Mouse (Mus musculus): ENCODE data around the gene Itga1.

The Itga1 gene

DNA sequence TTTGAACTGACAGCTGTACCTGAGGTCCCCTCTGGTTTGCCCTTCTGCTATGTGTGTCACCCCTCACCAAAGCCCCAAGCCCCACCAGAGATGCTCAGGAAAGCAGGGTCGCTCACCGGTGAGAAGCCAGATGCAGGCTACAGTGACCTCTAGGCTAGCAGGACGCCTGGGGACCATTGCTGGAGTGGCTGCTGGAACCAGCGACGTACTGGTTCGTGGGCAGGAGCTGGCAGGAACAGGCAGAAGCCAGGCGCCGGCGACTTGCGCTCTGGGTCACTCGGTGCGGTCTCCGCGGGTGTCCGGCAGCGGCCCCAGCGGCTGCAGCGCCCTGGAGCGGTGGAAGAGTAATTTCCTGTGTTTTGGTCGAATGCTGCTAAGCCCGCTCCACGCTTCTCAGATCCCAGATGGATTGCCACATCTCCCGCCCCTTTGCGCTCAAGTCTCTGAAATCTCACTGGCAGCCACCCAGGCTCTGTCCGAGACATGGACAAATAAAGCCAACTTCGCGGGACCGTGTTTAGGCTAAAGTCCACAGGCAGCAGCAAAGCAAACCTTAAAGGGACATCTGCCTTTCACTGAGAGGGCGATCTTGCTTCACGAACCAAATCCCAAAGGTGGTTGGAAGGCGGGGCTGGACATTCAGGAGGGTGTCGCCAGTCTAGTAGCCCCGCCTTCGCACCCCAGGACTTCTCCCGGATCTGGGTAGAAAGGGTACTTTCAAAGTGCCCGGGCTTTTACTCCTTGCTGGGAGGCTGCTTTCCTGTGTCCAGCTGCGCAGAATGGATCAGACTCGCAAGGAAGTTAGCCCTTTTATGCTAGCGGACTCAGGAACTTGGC is at the start of gene Itga1, which contains the start of gene Gm49395:
TSS of gene Itga1 (minus strand) at position 610 of the 837 bp plus-strand sequence.
TSS of gene Gm49395 (minus strand) at position 567 of the 837 bp plus-strand sequence.
- DNase-seq (ENCODE audit: low spot score): peak; percentile 52

GRCm38 (mm10) chr13:115150602-115151001 is 48.8 kb upstream of the Itga1 start:
- no peak for DNase-seq (ENCODE audit: low spot score)

DNA sequence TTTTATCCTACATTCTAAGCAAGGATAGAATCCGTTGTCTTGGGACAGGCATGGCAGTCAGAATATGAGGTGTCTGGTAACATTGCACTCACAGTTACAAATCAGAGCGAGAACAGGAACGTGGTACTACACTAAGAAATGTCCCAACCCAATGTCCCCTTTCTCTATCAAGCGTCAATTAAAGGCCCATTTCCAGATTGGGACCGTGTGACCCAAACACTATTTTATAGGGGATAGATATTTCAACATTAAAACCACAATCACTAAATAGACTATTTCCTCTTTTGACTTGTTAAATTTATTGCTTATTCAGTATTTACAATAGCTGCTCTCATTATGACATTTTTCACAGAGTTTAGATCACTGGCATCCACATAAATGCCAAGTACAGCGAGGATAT is 48.1 kb upstream of the Itga1 start:
- DNase-seq (ENCODE audit: low spot score): no peak

DNA sequence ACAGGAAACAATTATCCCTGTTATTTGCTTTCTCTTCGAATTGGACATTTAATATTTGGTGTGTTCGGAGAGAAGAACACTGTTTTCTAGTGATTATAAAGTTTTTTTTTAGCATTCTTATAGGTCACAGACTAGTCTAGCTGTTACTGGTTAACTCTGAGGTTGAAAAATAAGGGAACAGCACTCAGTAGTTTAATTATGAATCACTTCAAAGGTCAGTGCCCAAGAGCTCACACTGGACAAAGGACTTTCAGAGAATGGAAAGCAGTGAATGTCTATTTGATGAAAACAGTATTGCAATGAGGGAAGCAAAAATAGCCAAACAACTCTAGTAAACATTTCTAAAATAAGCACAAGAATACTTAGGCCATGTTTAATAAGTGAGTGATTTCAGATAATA is 41.8 kb upstream of the Itga1 start:
- DNase-seq (ENCODE audit: low spot score): no peak

DNA sequence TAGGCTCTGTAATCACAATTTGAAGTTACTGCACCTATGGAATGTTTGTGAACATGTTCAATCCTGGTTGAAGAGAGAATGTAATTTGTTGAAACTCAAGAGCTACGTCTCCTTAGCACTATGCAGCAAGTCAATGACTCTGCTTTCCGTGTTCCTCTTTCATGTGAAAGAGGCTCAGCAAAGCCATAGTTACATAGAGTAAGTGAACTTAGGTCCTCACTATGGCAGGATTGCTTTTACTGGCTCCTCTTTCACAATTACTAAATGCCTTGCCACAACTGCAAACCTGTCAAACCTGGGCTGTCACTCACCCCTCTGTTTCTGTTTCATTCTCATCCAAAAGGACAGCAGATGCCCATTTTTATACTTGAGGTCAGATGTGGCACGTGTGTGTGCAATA is 40.3 kb upstream of the Itga1 start:
- no peak for DNase-seq (ENCODE audit: low spot score)

GRCm38 (mm10) chr13:115138513-115138912 is 36.7 kb upstream of the Itga1 start:
- DNase-seq (ENCODE audit: low spot score): no peak

- no peak for DNase-seq (ENCODE audit: low spot score)
These were observed 35.0 kb upstream of the Itga1 start for GRCm38 (mm10) chr13:115136761-115137160.

GRCm38 (mm10) chr13:115132435-115132834 is 30.7 kb upstream of the Itga1 start:
- DNase-seq (ENCODE audit: low spot score): no peak

DNA sequence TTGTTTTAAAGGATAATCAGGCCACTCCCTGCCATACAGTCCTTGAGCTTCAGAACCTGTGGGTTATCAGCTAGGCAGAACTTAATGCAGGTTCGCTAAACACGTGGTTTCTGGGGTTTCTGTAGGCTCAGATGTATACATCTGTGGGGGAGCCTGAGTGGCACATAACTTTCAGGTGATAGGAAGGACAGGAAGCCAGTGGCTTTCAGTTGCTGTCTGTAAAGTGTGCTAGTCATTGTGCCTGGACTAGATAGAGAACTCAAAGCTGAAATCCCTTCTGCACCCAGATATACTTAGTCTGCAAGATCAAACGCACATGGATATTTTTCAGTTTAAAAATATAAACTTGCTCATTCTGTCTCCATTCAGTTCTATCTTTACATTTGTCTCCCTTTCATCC is 29.6 kb upstream of the Itga1 start:
- no peak for DNase-seq (ENCODE audit: low spot score)

- no peak for DNase-seq (ENCODE audit: low spot score)
These were observed 28.3 kb upstream of the Itga1 start for GRCm38 (mm10) chr13:115130035-115130434.

- no peak for DNase-seq (ENCODE audit: low spot score)
These were observed 26.1 kb upstream of the Itga1 start for GRCm38 (mm10) chr13:115127826-115128225.

DNA sequence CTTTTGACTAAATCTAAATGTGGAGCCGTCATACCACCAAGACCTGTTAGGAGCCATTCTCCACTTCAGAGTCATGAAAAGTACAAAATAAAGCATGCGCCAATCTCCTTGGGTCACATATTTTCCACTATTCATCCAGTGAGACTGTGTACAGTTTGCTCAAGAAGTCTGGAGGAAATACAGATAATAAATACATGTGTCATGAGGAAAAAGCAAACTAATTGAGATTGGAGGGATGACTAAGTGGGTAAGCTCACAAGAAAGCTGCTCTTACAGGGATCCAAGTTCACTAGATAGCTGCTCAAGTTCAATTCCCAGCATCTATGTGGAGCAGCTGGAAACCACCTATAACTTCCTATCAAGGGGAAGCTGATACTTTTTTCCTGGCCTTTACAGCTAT is 24.8 kb upstream of the Itga1 start:
- DNase-seq (ENCODE audit: low spot score): no peak

DNA sequence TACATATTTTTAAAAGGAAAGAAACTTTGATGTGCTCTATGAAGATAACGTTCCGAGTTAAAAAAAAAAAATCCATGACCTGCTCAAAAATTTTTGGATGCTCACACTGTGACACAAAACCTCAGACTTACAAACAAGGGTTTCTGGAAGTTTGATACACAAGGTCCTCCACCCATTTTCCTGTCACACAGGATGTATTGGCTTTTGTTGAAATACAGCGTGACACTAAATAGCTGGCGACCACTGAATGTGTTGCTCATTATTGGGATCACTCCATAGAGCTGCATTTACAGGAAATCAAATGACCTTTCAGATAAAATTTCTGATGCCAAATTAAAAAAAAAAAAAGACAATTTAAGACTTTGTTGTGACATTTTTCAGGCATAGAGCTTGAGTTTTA is 23.4 kb upstream of the Itga1 start:
- DNase-seq (ENCODE audit: low spot score): no peak

- DNase-seq (ENCODE audit: low spot score): no peak
These were observed 22.8 kb upstream of the Itga1 start for GRCm38 (mm10) chr13:115124521-115124920.

DNA sequence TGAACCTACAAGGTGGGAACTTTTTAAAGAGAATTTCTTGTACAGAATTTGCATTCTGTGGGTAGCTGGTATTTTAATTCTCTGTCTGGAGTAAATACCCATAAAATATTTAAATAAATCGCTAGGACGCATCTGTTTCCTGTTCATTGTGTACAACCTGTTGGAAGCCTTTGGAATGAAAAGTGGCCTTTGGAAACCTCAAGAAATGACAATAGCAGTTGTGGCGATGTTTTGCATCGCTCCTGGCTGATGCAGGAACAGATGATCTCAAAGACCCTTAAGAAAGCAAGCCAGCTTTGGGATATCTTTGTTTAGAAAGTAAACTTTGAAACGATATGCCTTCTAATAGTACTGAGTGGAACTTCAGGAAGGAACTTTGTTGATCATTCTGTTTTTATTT is 17.0 kb upstream of the Itga1 start:
- no peak for DNase-seq (ENCODE audit: low spot score)

- DNase-seq (ENCODE audit: low spot score): no peak
These were observed 16.4 kb upstream of the Itga1 start for GRCm38 (mm10) chr13:115118195-115118594.

GRCm38 (mm10) chr13:115116930-115117621 is 15.3 kb upstream of the Itga1 start:
- DNase-seq (ENCODE audit: low spot score): no peak

DNA sequence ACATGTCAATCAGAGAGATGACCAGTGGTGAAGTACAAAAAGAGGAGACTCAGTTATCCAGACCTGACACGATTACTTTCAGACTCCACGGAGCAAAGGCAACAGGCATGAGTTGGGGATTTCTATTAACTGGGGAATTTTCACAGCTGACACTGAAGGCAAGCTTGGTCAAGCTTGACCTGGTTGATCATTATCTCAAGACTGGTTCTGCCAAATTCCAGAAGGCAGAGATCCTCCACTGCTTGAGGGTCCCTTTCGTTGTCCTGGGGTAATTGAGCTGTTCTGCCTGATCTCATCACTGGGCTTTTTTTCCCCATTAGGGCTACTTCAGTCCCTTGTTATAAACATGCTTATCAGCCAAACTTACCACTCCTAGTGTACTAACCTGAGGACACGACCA is 7.9 kb upstream of the Itga1 start:
- DNase-seq (ENCODE audit: low spot score): no peak

DNA sequence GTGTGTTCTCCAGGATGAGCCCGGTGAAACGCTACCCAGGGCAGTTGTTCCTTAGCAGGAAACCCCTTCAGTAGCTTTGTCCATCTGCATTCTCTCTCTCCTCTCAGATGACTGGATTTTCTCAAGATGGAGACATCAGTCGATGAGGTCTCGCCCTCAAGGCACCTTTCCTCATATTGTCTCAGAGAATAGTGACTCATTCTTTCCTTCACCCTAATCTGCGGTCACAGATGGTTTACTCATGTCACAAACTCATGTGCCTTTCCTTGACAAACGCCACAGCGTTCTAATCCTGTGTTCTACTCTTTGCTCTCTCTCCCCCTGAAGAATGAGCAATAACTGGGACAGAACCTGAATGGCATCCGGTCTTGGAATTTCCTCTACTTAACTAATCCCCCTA is 5.7 kb upstream of the Itga1 start:
- DNase-seq (ENCODE audit: low spot score): no peak

DNA sequence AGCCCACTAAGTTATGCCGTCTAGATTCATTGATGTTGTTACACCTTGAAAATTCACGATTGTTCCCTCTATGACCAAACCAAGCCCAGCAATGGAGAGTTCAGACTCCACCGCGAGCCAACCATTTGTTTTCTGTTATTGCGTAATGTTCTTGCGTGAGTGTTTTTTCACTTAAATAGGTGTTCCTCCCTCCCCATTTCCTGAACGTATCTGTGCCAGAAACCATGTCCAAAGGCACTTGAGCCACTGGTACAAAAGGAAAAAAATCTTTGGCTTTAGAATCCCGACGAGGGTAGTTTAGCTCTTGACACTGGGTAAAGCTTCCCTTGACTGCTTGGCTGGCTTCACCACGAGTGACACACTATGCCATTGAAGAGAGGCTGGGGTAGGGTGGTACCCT is 4.4 kb upstream of the Itga1 start:
- DNase-seq (ENCODE audit: low spot score): no peak

GRCm38 (mm10) chr13:115102754-115103153 is 990 bp upstream of the Itga1 start:
- DNase-seq (ENCODE audit: low spot score): no peak

GRCm38 (mm10) chr13:115100381-115101177 is 1.2 kb downstream of the Itga1 start:
- DNase-seq (ENCODE audit: low spot score): no peak

GRCm38 (mm10) chr13:115099381-115099780 is 2.4 kb downstream of the Itga1 start:
- DNase-seq (ENCODE audit: low spot score): no peak

Measured in ovary, postnatal 14 days (tissue).